Mouse (Mus musculus): ENCODE results near the gene Krt82.

GRCm38 (mm10) chr15:101532720-101533119, 17.7 kb downstream of the Krt82 start, which contains the start of gene Krt84:
- TF ChIP-seq CTCF (IDR thresholded peaks at IDR 0.05; ENCODE audit: extremely low read depth, insufficient read depth, insufficient read length, insufficient replicate concordance) (no peak), POLR2A (IDR thresholded peaks at IDR 0.05; ENCODE audit: low read depth, low read length) (no peak)

All from spleen, adult 2 months (tissue).